Mouse (Mus musculus): ENCODE results near the gene Lrmda.

GRCm38 (mm10) chr14:21990321-21991021 lies 29.0 kb upstream of the Lrmda start:
- TF ChIP-seq CTCF (IDR thresholded peaks at IDR 0.05) (no peak), EP300 (IDR thresholded peaks at IDR 0.05; ENCODE audit: insufficient read depth, low read depth, low read length) (no peak), POLR2A (IDR thresholded peaks at IDR 0.05; ENCODE audit: insufficient read depth, low read depth, low read length) (no peak)

All from heart, adult 2 months (tissue).